Mouse (Mus musculus): ENCODE measurements around the gene Map1b.

GRCm38 (mm10) chr13:99554466-99554865, 38.1 kb upstream of the Map1b start:
- TF ChIP-seq POLR2A (IDR thresholded peaks at IDR 0.05; ENCODE audit: insufficient read depth, low read depth, low read length) (no peak), CTCF (IDR thresholded peaks at IDR 0.05) (no peak)

All from heart, adult 2 months (tissue).